Mouse (Mus musculus): ENCODE measurements around the gene Snapc2. TPM values are rescaled to one million over a fixed set of nuclear protein-coding genes. Genes with fewer than 3 reads are reported as not detected.

Snapc2 gene
- 45.3 and 48.2 TPM in 2 replicates for polyA plus RNA-seq (2012; rRNA removed)

DNA sequence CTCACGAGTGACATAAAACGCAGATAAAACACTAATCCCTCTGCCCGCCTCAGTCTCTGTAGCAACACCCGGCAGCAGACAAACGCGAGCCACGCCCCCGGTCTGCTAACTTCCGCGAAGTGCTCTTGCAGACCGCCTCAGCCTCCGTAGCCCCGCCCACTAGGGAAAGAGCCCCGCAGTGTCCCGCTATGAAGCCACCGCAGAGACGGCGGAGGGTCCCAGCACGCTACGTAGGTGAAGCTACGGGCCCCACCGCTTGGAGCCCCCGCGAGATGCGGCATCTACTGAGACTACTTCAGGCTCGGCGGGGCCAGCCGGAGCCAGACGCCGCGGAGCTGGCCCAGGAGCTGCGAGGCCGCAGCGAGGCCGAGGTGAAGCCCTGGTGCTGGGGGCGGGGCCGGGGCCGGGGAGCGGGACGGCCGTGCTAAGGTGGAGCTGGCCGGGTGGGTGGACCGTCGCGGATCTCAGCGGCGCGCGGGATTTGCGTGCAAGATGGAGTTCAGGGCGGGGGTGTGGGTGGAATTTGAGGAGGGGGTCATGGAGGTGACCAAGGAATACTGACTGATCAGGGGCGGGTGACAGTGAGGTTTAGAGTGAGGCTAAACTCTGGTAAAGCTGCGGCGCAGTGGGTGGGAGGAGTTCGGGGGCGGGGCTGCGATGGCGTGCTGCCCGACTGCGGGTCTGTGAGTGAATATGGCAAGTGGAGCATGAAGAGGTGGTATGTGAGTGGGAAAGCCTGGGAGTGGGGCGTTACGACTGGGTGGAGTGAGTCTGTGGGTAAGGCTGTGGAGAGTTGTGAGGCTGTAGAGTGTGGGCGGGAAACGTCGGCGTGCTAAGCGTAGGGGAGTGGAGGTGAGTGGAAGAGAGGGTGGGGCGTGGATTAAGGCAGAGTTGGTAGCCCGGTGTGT lies at the start of gene Snapc2:
Snapc2 (plus strand) TSS at position 147 of the 908 bp plus-strand sequence.
- DNase-seq (ENCODE audit: extremely low spot score in 1 of 2, low spot score in 1 of 2), result peak; percentile 85 to 96

GRCm38 (mm10) chr8:4205246-4206123 lies 47.4 kb upstream of the Snapc2 start:
- DNase-seq (ENCODE audit: extremely low spot score in 1 of 2, low spot score in 1 of 2), result no peak

- no peak for DNase-seq (ENCODE audit: extremely low spot score in 1 of 2, low spot score in 1 of 2)
These were observed 46.5 kb upstream of the Snapc2 start for GRCm38 (mm10) chr8:4206182-4207015.

GRCm38 (mm10) chr8:4207016-4207350 lies 45.9 kb upstream of the Snapc2 start:
- no peak for DNase-seq (ENCODE audit: extremely low spot score in 1 of 2, low spot score in 1 of 2)

GRCm38 (mm10) chr8:4211097-4211496 lies 41.8 kb upstream of the Snapc2 start:
- no peak for DNase-seq (ENCODE audit: extremely low spot score in 1 of 2, low spot score in 1 of 2)

DNA sequence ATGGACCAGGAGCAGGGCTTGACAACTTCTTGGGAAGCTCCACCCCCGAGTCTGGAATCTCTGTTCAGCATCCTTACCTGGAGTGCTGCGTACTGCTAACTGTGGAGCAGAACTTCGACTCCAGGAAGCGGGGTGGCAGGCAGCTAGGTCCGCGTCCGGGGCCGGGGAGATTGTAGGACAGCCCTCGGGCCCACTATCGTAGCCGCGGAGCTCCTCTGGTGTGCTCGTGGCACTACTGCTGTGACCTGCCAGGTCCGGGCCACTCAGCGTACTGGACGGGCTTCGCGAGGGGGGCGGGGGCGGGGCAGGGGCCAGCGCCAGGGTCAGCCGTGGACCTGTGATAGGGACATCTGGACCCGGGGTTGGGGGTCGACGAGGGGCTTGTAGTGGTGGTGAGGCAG lies 40.1 kb upstream of the Snapc2 start:
- DNase-seq (ENCODE audit: extremely low spot score in 1 of 2, low spot score in 1 of 2), result no peak

GRCm38 (mm10) chr8:4213210-4214005 lies 39.5 kb upstream of the Snapc2 start:
- DNase-seq (ENCODE audit: extremely low spot score in 1 of 2, low spot score in 1 of 2), result no peak

GRCm38 (mm10) chr8:4214006-4214980 lies 38.6 kb upstream of the Snapc2 start:
- DNase-seq (ENCODE audit: extremely low spot score in 1 of 2, low spot score in 1 of 2), result no peak

DNA sequence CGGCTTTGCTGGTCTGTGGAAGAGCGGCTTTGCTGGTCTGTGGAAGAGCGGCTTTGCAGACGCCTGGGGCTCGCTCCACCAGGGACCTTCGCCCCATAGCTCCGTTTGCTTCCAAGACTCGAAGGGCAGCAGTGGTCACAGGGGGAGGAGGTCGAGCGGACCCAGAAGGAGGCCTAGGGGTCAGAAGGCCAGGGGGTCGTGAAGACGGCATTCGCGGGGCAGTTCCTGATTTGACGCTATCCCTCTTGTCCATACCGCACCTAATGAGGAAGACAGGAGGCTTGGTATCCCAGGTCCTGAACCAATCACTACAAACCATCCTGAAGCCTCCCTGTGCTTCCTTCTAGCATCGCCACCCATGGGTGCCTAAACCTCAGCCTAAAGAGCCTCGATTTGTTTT lies 36.6 kb upstream of the Snapc2 start:
- no peak for DNase-seq (ENCODE audit: extremely low spot score in 1 of 2, low spot score in 1 of 2)

DNA sequence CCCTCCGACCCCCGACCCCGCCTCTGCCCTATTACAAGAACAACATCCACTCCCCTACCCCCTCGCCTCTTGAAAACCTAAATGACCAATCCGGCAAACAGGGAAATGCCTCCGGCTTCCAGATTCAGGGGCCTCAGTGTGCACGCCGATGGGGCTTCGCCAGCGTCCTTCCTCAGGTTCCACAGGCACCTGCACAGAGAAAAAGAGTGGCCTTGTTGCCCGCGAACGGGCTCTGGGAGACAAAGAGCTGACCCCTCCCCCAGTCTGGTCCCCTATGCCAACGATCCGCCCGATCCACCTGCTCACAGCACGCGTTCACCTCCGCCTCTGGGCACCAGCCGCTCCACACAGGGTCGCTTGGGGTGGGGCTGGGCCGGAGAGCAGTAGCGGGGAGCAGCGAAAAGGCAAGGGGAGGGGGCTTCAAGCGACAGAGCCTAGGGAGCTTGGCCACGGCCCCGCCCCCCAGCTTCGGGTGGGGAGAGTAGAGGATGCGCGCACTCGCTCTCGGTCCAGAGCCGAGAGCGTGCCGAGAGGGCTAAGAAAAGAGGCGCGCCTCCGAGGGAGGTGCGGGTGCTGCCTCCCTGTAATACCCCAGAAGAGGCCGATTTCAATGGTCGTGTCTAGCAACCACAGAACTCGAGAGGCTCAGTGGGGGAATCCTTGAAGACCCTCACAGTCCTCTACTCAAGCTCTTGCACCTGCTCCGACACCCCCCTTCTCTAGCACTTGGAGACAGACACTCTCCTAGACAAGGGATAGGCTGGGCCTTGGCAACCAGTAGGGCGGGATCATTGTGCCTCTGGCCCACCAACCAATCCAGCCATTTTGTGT lies 35.9 kb upstream of the Snapc2 start, which contains the start of gene Prr36:
Prr36 (minus strand) TSS at position 669 of the 831 bp plus-strand sequence.
- DNase-seq (ENCODE audit: extremely low spot score in 1 of 2, low spot score in 1 of 2), result no peak

DNA sequence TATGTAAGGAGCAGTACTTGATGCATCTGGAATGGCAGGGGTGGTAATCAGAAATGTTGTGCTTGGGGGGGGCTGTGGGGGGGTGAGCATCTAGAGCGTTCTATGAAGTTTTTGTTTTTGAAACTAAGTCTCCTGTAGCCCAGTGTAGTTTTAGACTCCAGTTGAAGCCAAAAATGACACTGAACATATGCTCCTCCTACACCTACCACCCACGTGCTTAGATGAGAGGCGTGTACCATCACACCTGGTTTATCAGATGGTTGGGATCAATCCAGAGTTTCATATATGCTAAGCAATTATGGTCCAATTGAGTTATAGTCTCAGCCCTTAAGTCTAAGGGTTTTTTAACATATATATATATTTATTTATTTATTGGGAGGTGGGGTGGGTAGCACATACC lies 33.3 kb upstream of the Snapc2 start:
- DNase-seq (ENCODE audit: extremely low spot score in 1 of 2, low spot score in 1 of 2), result peak in 1 of 2 experiments; percentile 54

GRCm38 (mm10) chr8:4222059-4222458 lies 30.8 kb upstream of the Snapc2 start:
- DNase-seq (ENCODE audit: extremely low spot score in 1 of 2, low spot score in 1 of 2), result no peak

DNA sequence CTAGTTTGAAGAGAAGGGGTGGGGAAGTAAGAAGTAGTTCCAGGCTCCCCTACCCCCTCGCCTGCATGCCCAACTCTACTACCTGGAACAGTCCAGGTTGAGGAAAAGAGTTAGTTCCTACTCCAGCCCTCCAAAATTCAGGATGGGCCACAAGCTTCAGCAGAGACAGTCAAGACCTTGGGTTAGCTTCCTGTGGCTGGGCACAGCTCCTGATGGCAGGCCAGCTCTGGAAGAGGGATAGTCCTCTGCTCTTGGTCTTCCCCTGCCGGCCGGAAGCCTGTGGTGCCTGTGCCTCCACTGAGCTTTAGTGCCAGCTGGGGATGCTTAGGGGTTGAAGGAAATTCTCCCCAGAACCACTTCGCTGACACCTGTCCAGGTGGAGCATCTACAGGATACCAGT lies 26.6 kb upstream of the Snapc2 start:
- no peak for DNase-seq (ENCODE audit: extremely low spot score in 1 of 2, low spot score in 1 of 2)

DNA sequence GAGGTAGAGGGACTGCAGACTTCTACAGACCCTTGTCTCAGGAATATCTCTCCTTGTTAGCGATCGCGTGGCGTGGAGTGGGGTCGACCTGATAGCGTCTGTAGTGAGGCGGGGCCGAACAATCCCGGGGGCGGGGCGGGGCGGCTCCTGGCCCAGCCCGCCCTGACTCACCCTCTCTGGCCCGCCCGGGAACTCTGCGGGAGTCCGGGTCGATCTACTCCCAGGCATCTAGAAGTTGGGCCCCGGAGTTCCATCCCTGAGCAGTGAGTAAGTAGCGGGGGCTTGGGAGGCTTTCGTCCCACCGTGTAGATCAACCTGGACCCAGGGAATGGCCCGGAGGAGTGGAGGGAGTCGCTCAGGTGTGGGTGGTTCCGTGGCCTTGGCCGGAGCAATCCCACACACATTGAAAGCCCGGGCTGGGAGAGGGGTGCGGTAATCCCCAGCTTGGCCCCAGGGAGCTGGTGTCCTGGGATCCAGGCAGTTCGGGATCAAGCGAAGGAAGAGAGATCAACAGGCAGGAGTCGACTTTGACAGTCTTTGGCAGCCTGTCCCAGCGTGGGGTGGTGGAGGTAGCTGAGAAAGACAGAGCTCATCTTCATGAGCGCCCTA lies 26.0 kb upstream of the Snapc2 start, which contains the start of gene Lrrc8e:
Lrrc8e (plus strand) TSS at position 89 of the 609 bp plus-strand sequence.
- no peak for DNase-seq (ENCODE audit: extremely low spot score in 1 of 2, low spot score in 1 of 2)

GRCm38 (mm10) chr8:4227919-4228318 lies 25.0 kb upstream of the Snapc2 start:
- DNase-seq (ENCODE audit: extremely low spot score in 1 of 2, low spot score in 1 of 2), result no peak

- DNase-seq (ENCODE audit: extremely low spot score in 1 of 2, low spot score in 1 of 2), result no peak
These were observed 23.1 kb upstream of the Snapc2 start for GRCm38 (mm10) chr8:4229784-4230183.

All from frontal cortex, adult 2 months (tissue).